Mouse (Mus musculus) midbrain, embryonic 13.5 days (tissue): ENCODE measurements at regions not wholly inside any gene's neighbourhood (a gene's known extent, or its start where the extent isn't known, plus 50 kb on each side); places are given as distances from the start of the nearest gene placed in this dataset.

Experiments
- ATAC-seq: fragments of 200-750 bp; cut with Nextera tagmentation; 2 replicates; pipeline ENCODE4 v1.8.0; 2017; ENCODE audit warnings: mild to moderate bottlenecking, moderate TSS enrichment, moderate library complexity
- H3K27ac ChIP-seq: fragments of 300-500 bp; sonication (generic); 2 replicates; pipeline ENCODE4 v1.5.1; 2015; ENCODE audit warnings: inconsistent platforms, mild to moderate bottlenecking, moderate library complexity
- H3K27me3 ChIP-seq: fragments of 300-500 bp; sonication (generic); 2 replicates; pipeline ENCODE4 v1.6.1; 2015; ENCODE audit warnings: mild to moderate bottlenecking, inconsistent platforms
- H3K36me3 ChIP-seq: fragments of 300-500 bp; sonication (generic); 2 replicates; pipeline ENCODE4 v1.6.1; 2015; ENCODE audit warnings: mild to moderate bottlenecking, inconsistent platforms
- H3K4me1 ChIP-seq: fragments of 300-500 bp; sonication (generic); replicated peaks from 2 replicates; pipeline ENCODE4 v1.6.1; 2015; ENCODE audit warnings: inconsistent platforms
- H3K4me2 ChIP-seq: fragments of 300-500 bp; sonication (generic); replicated peaks from 2 replicates; pipeline ENCODE4 v1.6.1; 2015; ENCODE audit warnings: moderate library complexity, mild to moderate bottlenecking, inconsistent platforms
- H3K4me3 ChIP-seq: fragments of 300-500 bp; sonication (generic); replicated peaks from 2 replicates; pipeline ENCODE4 v1.5.1; 2015; ENCODE audit warnings: mild to moderate bottlenecking, inconsistent platforms
- H3K9ac ChIP-seq: fragments of 300-500 bp; sonication (generic); replicated peaks from 2 replicates; pipeline ENCODE4 v1.6.1; 2015; ENCODE audit warnings: mild to moderate bottlenecking, inconsistent platforms
- H3K9me3 ChIP-seq: fragments of 300-500 bp; sonication (generic); 2 replicates; pipeline ENCODE4 v1.6.1; 2016; ENCODE audit warnings: mild to moderate bottlenecking, inconsistent platforms
- WGBS: fragments of 180-500 bp; shearing (Covaris S2); methylation state at CpG from one replicate; pipeline ENCODE4 v1.1.7; 2015; 5-methylcytosine and 5-hydroxymethylcytosine counted together

- 92% methylated on average over 6 of the region's 6 CpGs for WGBS
- H3K36me3 ChIP-seq, result no peaks in the 10 kb centered on the region
- no peak for ATAC-seq
- H3K9ac ChIP-seq, result no peak overlapping the region
- no peak overlapping the region for H3K4me3 ChIP-seq
- no peak overlapping the region for H3K27ac ChIP-seq
- no peaks in the 10 kb centered on the region for H3K9me3 ChIP-seq
- H3K27me3 ChIP-seq, result no peaks in the 10 kb centered on the region
- no peak overlapping the region for H3K4me2 ChIP-seq
- no peaks in the 10 kb centered on the region for H3K4me1 ChIP-seq
Observed at GRCm38 (mm10) chr11:65551073-65551472, 237.0 kb downstream of the Map2k4 start.

DNA sequence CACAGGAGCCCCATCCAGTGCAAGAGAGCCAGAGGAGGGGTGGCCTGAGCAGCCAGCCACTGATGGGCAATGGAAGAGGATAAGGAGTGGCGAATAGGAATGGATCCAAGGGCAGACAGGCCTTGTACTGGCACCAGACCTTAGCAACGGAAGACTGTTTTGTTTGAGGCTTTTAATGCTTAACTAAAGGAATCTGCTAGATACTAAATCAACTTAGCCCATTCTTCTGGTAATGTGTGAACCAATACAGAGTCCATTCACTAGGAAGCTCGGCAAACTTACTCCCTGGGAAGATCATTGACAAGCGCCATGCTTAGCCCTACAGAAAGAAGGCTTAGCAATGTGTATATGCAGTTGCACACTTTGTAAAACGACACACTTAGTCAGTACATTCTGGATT, 243.8 kb downstream of the Map2k4 start:
- H3K36me3 ChIP-seq, result no peaks in the 10 kb centered on the region

DNA sequence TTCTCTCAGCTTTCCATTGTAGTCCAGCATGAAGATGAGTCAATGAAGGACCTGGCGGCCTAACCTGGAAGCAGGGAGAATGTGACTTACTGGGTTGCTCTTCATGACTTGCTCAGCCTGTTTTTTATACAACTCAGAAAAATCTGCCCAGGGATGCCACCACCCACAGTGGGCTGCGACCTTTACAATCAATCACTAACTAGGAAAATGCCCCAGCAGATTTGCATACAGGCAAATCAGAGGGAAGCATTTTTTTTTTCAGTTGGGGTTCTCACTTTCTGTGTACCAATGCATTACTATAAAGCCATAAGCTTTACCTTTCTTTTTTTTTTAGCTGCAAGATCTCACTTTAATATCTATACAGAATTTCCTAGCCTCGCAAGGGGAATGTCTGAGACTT, 244.5 kb downstream of the Map2k4 start:
- Histone ChIP-seq H3K4me3 (no peak overlapping the region), H3K27ac (no peak overlapping the region), H3K9ac (no peak overlapping the region), H3K36me3 (no peaks in the 10 kb centered on the region), H3K27me3 (no peaks in the 10 kb centered on the region), H3K9me3 (no peaks in the 10 kb centered on the region), H3K4me2 (no peak overlapping the region), H3K4me1 (no peaks in the 10 kb centered on the region)
- no peak for ATAC-seq
- 83% methylated on average over 3 of the region's 3 CpGs for WGBS

More for the DNA sequence above, 243.8 kb downstream of the Map2k4 start:
- H3K9me3 ChIP-seq, result no peaks in the 10 kb centered on the region
- H3K4me1 ChIP-seq, result no peaks in the 10 kb centered on the region
- 87% methylated on average over 5 of the region's 5 CpGs for WGBS
- no peak for ATAC-seq
- no peak overlapping the region for H3K4me2 ChIP-seq
- no peak overlapping the region for H3K4me3 ChIP-seq
- H3K27ac ChIP-seq, result no peak overlapping the region
- no peak overlapping the region for H3K9ac ChIP-seq
- no peaks in the 10 kb centered on the region for H3K27me3 ChIP-seq

DNA sequence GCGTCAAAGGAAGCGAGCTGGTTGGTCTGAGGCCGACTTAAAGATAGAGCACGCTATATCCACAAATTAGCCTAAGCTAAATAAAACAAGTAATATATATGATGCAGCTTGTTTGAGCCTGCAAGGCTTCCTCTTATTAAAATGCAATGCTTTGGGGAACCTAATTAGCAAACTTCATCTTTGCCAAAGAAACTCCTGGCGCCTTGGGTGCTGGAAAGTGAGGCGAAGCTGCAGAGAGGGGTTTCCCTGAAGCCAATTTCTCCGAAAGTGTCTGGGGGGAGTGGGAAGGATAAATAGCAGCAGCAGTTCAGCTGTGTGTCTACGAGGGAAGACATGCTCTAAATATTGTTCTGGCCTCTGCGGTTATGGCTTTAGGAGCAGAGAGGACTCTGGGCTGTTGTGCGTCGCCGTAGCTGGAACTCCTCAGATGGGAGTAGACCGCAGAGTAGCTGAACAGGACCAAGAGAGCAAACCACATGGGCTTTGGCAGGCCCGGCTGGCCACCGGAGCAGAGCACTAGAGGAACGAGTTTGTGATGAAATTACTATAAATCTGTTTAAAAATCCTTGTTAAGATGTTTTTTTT, 251.0 kb downstream of the Map2k4 start:
- Histone ChIP-seq H3K4me2 (no peak overlapping the region), H3K36me3 (no peaks in the 10 kb centered on the region), H3K27ac (no peak overlapping the region), H3K27me3 (no peaks in the 10 kb centered on the region), H3K9ac (no peak overlapping the region), H3K4me3 (no peak overlapping the region), H3K9me3 (no peaks in the 10 kb centered on the region), H3K4me1 (no peaks in the 10 kb centered on the region)
- 93% methylated on average over 16 of the region's 16 CpGs for WGBS
- no peak for ATAC-seq

- no peaks in the 10 kb centered on the region for H3K27me3 ChIP-seq
- ATAC-seq, result no peak
- no peak overlapping the region for H3K4me2 ChIP-seq
- H3K36me3 ChIP-seq, result no peaks in the 10 kb centered on the region
- no peaks in the 10 kb centered on the region for H3K4me1 ChIP-seq
- H3K9ac ChIP-seq, result no peak overlapping the region
- WGBS, result 90% methylated on average over 8 of the region's 8 CpGs
- no peak overlapping the region for H3K4me3 ChIP-seq
- no peaks in the 10 kb centered on the region for H3K9me3 ChIP-seq
- H3K27ac ChIP-seq, result no peak overlapping the region
Observed at GRCm38 (mm10) chr11:65535726-65536442, 252.2 kb downstream of the Map2k4 start.

GRCm38 (mm10) chr11:65530744-65531143, 257.4 kb downstream of the Map2k4 start:
- Histone ChIP-seq H3K36me3 (no peaks in the 10 kb centered on the region), H3K4me3 (no peak overlapping the region), H3K27me3 (no peaks in the 10 kb centered on the region), H3K4me2 (no peak overlapping the region), H3K9ac (no peak overlapping the region), H3K4me1 (no peaks in the 10 kb centered on the region), H3K9me3 (no peaks in the 10 kb centered on the region), H3K27ac (no peak overlapping the region)
- 78% methylated on average over 5 of the region's 5 CpGs for WGBS
- ATAC-seq, result no peak

DNA sequence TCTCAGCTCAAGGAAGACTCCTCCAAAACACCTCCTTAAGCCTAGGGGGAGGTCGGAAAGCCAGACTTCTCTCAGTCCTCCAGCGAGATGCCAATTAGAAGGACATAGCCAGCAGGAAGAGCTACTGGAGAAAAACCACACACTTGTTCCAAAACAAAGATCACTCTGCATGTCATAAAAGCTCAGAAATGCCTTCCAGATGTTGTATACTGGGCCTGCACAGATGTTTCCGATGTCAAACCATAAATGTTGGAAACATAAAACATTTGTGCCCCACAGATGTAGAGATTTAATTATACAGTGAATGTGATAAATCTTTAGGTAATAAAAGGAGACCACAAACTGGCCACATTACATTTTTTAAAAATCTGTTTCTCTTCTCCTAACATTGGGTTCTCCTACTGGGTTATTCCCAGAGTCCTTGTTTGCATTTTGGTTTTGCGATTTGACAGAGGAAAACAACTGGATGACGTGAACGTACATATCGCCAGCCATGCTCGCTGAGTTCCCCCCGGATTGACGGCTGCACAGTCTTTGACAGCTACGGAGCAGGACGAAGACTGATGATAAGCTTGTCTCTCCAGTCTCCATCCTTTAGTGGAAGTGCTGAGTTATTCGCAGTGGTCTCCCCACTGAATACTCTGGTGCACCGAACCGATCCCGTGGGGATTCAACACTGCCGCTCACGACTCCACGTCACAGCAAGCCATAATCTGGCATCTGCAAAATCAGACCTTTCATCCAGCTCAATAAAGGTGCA, 235.5 kb upstream of the Myocd start:
- no peak overlapping the region for H3K27ac ChIP-seq
- no peaks in the 10 kb centered on the region for H3K9me3 ChIP-seq
- no peaks in the 10 kb centered on the region for H3K27me3 ChIP-seq
- WGBS, result 91% methylated on average over 19 of the region's 19 CpGs
- no peak overlapping the region for H3K4me3 ChIP-seq
- no peaks in the 10 kb centered on the region for H3K4me1 ChIP-seq
- H3K9ac ChIP-seq, result no peak overlapping the region
- no peak overlapping the region for H3K4me2 ChIP-seq
- no peaks in the 10 kb centered on the region for H3K36me3 ChIP-seq
- ATAC-seq, result no peak

DNA sequence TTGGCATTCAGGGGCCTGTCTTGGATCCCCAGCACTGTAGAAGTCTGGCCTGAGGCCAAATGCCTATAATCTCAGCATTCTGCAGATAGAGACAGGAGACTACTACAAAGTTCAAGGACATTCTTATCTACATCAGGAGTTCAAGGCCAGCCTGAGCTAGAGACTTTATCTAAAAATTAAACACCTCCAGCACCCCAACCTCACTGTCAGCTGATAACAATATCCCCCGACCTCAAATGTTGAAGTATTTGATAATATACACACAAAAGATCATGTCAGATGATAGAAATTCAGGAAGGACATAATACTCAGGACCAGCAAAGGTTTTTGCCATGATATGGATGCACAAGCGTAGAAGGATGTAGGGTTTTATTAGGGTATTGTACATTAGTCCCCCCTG, 228.2 kb upstream of the Myocd start:
- no peaks in the 10 kb centered on the region for H3K27me3 ChIP-seq
- no peak overlapping the region for H3K4me3 ChIP-seq
- ATAC-seq, result no peak
- no peaks in the 10 kb centered on the region for H3K9me3 ChIP-seq
- H3K27ac ChIP-seq, result no peak overlapping the region
- 71% methylated on average over 2 of the region's 2 CpGs for WGBS
- H3K9ac ChIP-seq, result no peak overlapping the region
- no peaks in the 10 kb centered on the region; the same call in 1 of the 2 replicates for H3K4me1 ChIP-seq
- no peak overlapping the region for H3K4me2 ChIP-seq
- H3K36me3 ChIP-seq, result no peaks in the 10 kb centered on the region

DNA sequence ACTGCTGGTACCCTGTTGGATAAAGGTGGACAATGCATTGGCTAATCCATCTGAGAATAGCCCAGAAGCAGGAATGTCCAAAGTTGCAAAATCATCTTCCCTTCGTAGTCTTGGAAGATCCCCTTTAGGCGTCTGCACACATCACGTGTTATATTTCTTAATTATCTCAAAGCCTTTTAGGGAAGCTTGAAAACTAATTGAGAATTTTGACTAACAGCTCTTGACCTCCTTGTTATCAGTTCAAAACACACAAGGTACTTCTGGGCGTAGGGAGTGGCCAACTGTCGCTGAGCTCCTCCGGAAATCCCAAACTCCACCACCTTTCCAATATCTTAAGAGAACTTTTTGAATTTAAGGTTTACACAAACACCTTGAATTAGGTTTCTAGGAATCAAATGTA, 227.6 kb upstream of the Myocd start:
- no peaks in the 10 kb centered on the region for H3K27me3 ChIP-seq
- no peak overlapping the region for H3K4me3 ChIP-seq
- H3K4me2 ChIP-seq, result no peak overlapping the region
- ATAC-seq, result no peak
- no peaks in the 10 kb centered on the region; the same call in 1 of the 2 replicates for H3K4me1 ChIP-seq
- H3K36me3 ChIP-seq, result no peaks in the 10 kb centered on the region
- no peak overlapping the region for H3K27ac ChIP-seq
- no peak overlapping the region for H3K9ac ChIP-seq
- 89% methylated on average over 6 of the region's 6 CpGs for WGBS
- H3K9me3 ChIP-seq, result no peaks in the 10 kb centered on the region

DNA sequence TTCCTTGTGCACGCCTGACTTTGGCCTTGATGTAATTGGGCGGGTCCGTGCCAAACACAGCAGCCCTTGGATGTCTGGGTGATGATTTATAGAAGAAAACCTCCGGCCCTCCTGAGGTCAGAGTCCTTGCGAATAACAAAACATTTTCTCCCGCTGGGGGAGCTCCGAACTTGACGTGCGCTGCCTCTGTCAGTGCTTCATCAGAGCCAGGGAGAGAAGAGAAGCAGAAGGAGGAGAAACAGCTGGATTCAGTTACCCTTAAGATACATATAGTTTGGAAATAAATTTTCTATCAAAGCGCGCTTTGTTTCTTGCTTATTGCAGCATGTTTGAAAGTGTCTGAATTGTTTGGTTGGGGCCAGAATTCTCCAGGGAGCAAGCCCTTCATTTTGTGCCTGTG, 225.2 kb upstream of the Myocd start:
- no peak overlapping the region for H3K27ac ChIP-seq
- no peak overlapping the region for H3K9ac ChIP-seq
- no peaks in the 10 kb centered on the region for H3K36me3 ChIP-seq
- no peaks in the 10 kb centered on the region; the same call in 1 of the 2 replicates for H3K4me1 ChIP-seq
- 0 out of 2 replicates have a peak overlapping the region, but pooled peaks have one; percentile 2 for H3K4me2 ChIP-seq
- ATAC-seq, result no peak
- 27% methylated on average over 11 of the region's 11 CpGs for WGBS
- H3K27me3 ChIP-seq, result no peaks in the 10 kb centered on the region
- no peaks in the 10 kb centered on the region for H3K9me3 ChIP-seq
- no peak overlapping the region for H3K4me3 ChIP-seq

GRCm38 (mm10) chr11:65490426-65490825, 220.6 kb upstream of the Myocd start:
- Histone ChIP-seq H3K4me3 (no peak overlapping the region), H3K27ac (no peak overlapping the region), H3K27me3 (no peaks in the 10 kb centered on the region), H3K9me3 (no peaks in the 10 kb centered on the region), H3K4me2 (no peak overlapping the region), H3K36me3 (no peaks in the 10 kb centered on the region), H3K4me1 (no peaks in the 10 kb centered on the region; the same call in 1 of the 2 replicates), H3K9ac (no peak overlapping the region)
- no peak for ATAC-seq
- 94% methylated on average over 3 of the region's 3 CpGs for WGBS

GRCm38 (mm10) chr11:65475821-65476540, 206.2 kb upstream of the Myocd start:
- H3K4me2 ChIP-seq, result 0 out of 2 replicates have a peak overlapping the region, but pooled peaks have one; percentile 1
- ATAC-seq, result no peak

More at GRCm38 (mm10) chr11:65475821-65476540, 206.2 kb upstream of the Myocd start:
- no peaks in the 10 kb centered on the region for H3K36me3 ChIP-seq
- H3K4me3 ChIP-seq, result no peak overlapping the region
- H3K27me3 ChIP-seq, result no peaks in the 10 kb centered on the region
- H3K9me3 ChIP-seq, result no peaks in the 10 kb centered on the region
- H3K27ac ChIP-seq, result no peak overlapping the region
- 65% methylated on average over 18 of the region's 18 CpGs for WGBS
- no peak overlapping the region for H3K9ac ChIP-seq
- H3K4me1 ChIP-seq, result peaks cover 10% of the 10 kb centered on the region
